Mouse (Mus musculus): ENCODE measurements around the gene Irs3.
"Not testable (repeated sequence)": the region's sequence is repeated elsewhere in the genome, so short reads cannot be mapped to it uniquely, and the experiment has no call there.

Irs3 gene

GRCm38 (mm10) chr5:137627991-137628390, 17.5 kb downstream of the Irs3 start:
- peaks cover 15% of the 10 kb centered on the region for H3K36me3 ChIP-seq (ENCODE audit: insufficient read depth, low read length)
- H3K27me3 ChIP-seq (ENCODE audit: insufficient read depth, low read length), result no peaks in the 10 kb centered on the region
- TF ChIP-seq NANOG (IDR thresholded peaks at IDR 0.05; ENCODE audit: borderline replicate concordance, low read length) (no peak), CTCF (conservative IDR thresholded peaks at IDR 0.05; ENCODE audit: low read length) (no peak), POU5F1 (IDR thresholded peaks at IDR 0.05; ENCODE audit: borderline replicate concordance, low read length) (no peak)
- H3K4me1 ChIP-seq (replicated peaks; ENCODE audit: low read depth, low read length), result peaks cover 74% of the 10 kb centered on the region
- H3K4me3 ChIP-seq (replicated peaks; ENCODE audit: low read length), result peak overlapping the region; percentile 84
- no peaks in the 10 kb centered on the region for H3K9me3 ChIP-seq (ENCODE audit: low read length)

- Histone ChIP-seq H3K4me1 (replicated peaks; ENCODE audit: low read depth, low read length) (peaks cover 62% of the 10 kb centered on the region), H3K9me3 (ENCODE audit: low read length) (no peaks in the 10 kb centered on the region), H3K27me3 (ENCODE audit: insufficient read depth, low read length) (no peaks in the 10 kb centered on the region), H3K36me3 (ENCODE audit: insufficient read depth, low read length) (no peaks in the 10 kb centered on the region), H3K4me3 (replicated peaks; ENCODE audit: low read length) (no peak overlapping the region)
- TF ChIP-seq CTCF (conservative IDR thresholded peaks at IDR 0.05; ENCODE audit: low read length) (no peak), NANOG (IDR thresholded peaks at IDR 0.05; ENCODE audit: borderline replicate concordance, low read length) (no peak)
Measured at GRCm38 (mm10) chr5:137623937-137624530, 21.5 kb downstream of the Irs3 start.

GRCm38 (mm10) chr5:137615347-137615746, 30.2 kb downstream of the Irs3 start:
- Histone ChIP-seq H3K9me3 (ENCODE audit: low read length) (no peaks in the 10 kb centered on the region), H3K4me3 (replicated peaks; ENCODE audit: low read length) (no peak overlapping the region), H3K36me3 (ENCODE audit: insufficient read depth, low read length) (no peaks in the 10 kb centered on the region), H3K4me1 (replicated peaks; ENCODE audit: low read depth, low read length) (peaks cover 59% of the 10 kb centered on the region), H3K27me3 (ENCODE audit: insufficient read depth, low read length) (0 out of 2 replicates have a peak, but pooled peaks cover 4% of the 10 kb centered on the region)
- TF ChIP-seq POU5F1 (IDR thresholded peaks at IDR 0.05; ENCODE audit: borderline replicate concordance, low read length), result no peak

- not testable (repeated sequence) for H3K36me3 ChIP-seq (ENCODE audit: insufficient read depth, low read length); H3K9me3 ChIP-seq (ENCODE audit: low read length); H3K27me3 ChIP-seq (ENCODE audit: insufficient read depth, low read length); H3K4me3 ChIP-seq (replicated peaks; ENCODE audit: low read length)
- peak; percentile 26; the same call in 1 of the 2 replicates for TF ChIP-seq CTCF (conservative IDR thresholded peaks at IDR 0.05; ENCODE audit: low read length)
- H3K4me1 ChIP-seq (replicated peaks; ENCODE audit: low read depth, low read length), result peaks cover 59% of the 10 kb centered on the region
Measured at GRCm38 (mm10) chr5:137614921-137615320, 30.6 kb downstream of the Irs3 start.

DNA sequence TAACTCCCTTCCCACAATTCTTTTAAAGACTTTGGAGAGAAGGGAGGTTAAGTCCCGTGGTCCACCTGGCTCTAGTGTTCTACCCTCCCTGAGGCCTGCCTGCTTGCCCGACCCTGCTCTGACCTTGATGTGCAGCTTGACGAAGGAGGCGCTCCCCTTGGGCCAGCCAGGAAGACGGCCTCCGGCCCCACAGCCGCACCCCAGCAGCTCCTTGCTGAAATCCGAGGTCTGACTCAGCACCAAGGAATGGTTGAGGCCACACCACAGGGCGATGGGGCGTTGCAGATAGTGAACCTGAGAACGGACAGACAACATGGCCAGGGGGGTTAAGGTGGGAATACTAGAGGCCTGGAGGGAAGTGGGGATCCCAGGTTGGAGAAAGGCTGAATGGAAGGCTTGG, 32.0 kb downstream of the Irs3 start, which contains the start of gene Pcolce:
TSS of gene Pcolce (minus strand) at position 235 of the 400 bp plus-strand sequence.
- Histone ChIP-seq H3K9me3 (ENCODE audit: low read length) (no peaks in the 10 kb centered on the region), H3K4me1 (replicated peaks; ENCODE audit: low read depth, low read length) (peaks cover 72% of the 10 kb centered on the region), H3K36me3 (ENCODE audit: insufficient read depth, low read length) (no peaks in the 10 kb centered on the region; the same call in 1 of the 2 replicates), H3K27me3 (ENCODE audit: insufficient read depth, low read length) (0 out of 2 replicates have a peak, but pooled peaks cover 1% of the 10 kb centered on the region), H3K4me3 (replicated peaks; ENCODE audit: low read length) (peak within 1 kb of the TSS; percentile 80)
- TF ChIP-seq NANOG (IDR thresholded peaks at IDR 0.05; ENCODE audit: borderline replicate concordance, low read length), result no peak
- no peak for TF ChIP-seq CTCF (conservative IDR thresholded peaks at IDR 0.05; ENCODE audit: low read length)
- TF ChIP-seq POU5F1 (IDR thresholded peaks at IDR 0.05; ENCODE audit: borderline replicate concordance, low read length), result no peak

DNA sequence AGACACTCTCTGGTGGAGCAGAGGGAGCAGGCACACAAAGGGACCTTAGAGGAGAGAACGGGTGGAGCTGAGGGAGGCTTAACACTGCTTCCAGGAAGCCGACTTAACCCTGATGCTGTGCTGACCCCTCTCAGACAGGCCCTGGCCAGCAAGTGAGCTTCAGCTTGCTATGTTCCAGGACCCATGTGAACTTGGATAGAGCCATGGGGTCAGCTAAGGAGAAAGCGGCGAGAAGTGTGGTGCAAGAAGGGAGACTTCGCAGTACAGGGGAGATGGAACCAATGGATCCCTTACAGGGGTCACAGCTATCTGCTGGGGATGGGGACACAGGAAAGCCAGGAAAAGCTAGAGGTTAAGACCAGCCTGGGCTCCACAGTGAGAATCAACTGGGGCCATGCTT, 32.4 kb downstream of the Irs3 start:
- Histone ChIP-seq H3K4me3 (replicated peaks; ENCODE audit: low read length) (peak overlapping the region; percentile 80), H3K27me3 (ENCODE audit: insufficient read depth, low read length) (no peaks in the 10 kb centered on the region), H3K36me3 (ENCODE audit: insufficient read depth, low read length) (no peaks in the 10 kb centered on the region; the same call in 1 of the 2 replicates), H3K4me1 (replicated peaks; ENCODE audit: low read depth, low read length) (peaks cover 76% of the 10 kb centered on the region), H3K9me3 (ENCODE audit: low read length) (no peaks in the 10 kb centered on the region)
- TF ChIP-seq NANOG (IDR thresholded peaks at IDR 0.05; ENCODE audit: borderline replicate concordance, low read length), result no peak
- no peak for TF ChIP-seq POU5F1 (IDR thresholded peaks at IDR 0.05; ENCODE audit: borderline replicate concordance, low read length)
- no peak for TF ChIP-seq CTCF (conservative IDR thresholded peaks at IDR 0.05; ENCODE audit: low read length)

GRCm38 (mm10) chr5:137611245-137611602, 34.3 kb downstream of the Irs3 start:
- H3K36me3 ChIP-seq (ENCODE audit: insufficient read depth, low read length), result peaks cover 18% of the 10 kb centered on the region
- H3K4me3 ChIP-seq (replicated peaks; ENCODE audit: low read length), result peak overlapping the region; percentile 80
- TF ChIP-seq POU5F1 (IDR thresholded peaks at IDR 0.05; ENCODE audit: borderline replicate concordance, low read length) (no peak), NANOG (IDR thresholded peaks at IDR 0.05; ENCODE audit: borderline replicate concordance, low read length) (no peak), CTCF (conservative IDR thresholded peaks at IDR 0.05; ENCODE audit: low read length) (no peak)
- no peaks in the 10 kb centered on the region for H3K27me3 ChIP-seq (ENCODE audit: insufficient read depth, low read length)
- H3K4me1 ChIP-seq (replicated peaks; ENCODE audit: low read depth, low read length), result peaks cover 89% of the 10 kb centered on the region
- H3K9me3 ChIP-seq (ENCODE audit: low read length), result no peaks in the 10 kb centered on the region

DNA sequence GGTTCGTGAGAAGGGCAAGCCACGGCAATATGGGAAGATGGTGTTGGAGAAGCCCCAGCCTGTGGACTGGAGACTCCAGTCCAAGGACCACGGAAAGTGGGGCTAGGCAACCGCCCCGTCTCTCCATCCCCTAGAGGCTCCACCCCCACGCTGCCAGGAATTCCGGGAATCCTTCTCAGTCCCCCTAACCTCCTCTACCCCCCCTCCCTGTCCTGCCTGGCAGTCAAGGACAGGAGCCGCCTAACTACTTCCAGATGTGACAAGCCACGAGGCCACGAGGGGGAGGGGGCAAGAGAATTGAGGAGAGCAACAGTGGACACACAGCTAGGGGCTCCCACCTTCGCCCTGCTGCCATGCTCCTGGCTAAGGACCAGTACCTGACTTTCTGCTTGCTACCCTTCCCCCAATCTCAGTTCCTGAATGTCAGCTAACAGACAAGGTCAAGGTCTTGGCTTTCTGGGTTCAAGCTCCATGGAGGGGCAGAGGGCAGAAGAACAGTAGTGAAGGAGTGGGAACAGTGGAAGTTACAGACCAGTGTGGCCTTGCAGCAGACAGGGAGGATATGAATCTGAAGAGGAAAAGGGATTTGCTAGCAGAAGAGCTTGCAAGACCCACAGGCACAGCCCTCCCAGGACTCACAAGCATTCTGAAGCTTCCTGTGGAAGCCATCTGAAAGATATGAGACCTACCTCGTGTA, 34.8 kb downstream of the Irs3 start:
- Histone ChIP-seq H3K4me1 (replicated peaks; ENCODE audit: low read depth, low read length) (peaks cover 91% of the 10 kb centered on the region), H3K36me3 (ENCODE audit: insufficient read depth, low read length) (peaks cover 23% of the 10 kb centered on the region), H3K4me3 (replicated peaks; ENCODE audit: low read length) (peak overlapping the region; percentile 80), H3K27me3 (ENCODE audit: insufficient read depth, low read length) (no peaks in the 10 kb centered on the region), H3K9me3 (ENCODE audit: low read length) (no peaks in the 10 kb centered on the region)
- no peak for TF ChIP-seq CTCF (conservative IDR thresholded peaks at IDR 0.05; ENCODE audit: low read length)
- no peak for TF ChIP-seq NANOG (IDR thresholded peaks at IDR 0.05; ENCODE audit: borderline replicate concordance, low read length)
- no peak for TF ChIP-seq POU5F1 (IDR thresholded peaks at IDR 0.05; ENCODE audit: borderline replicate concordance, low read length)

DNA sequence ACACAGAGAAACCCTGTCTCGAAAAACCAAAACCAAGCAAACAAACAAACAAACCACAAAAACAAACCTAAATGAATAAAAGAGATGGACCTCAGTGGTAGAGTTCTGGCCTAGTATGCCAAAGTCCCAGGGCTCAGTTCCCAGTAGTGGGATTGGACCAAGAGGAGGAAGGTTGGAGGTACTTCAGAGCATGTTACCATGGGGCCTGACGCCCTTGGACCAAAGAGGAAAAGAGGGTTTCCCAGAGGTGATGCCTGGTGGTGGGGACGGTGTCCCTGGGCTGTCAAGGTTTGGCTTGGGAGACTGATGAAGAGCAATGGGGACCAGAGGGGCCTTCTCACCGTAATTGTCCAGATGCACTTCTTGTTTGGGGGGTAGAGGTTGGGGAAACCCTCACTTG, 35.5 kb downstream of the Irs3 start:
- H3K27me3 ChIP-seq (ENCODE audit: insufficient read depth, low read length), result no peaks in the 10 kb centered on the region
- TF ChIP-seq NANOG (IDR thresholded peaks at IDR 0.05; ENCODE audit: borderline replicate concordance, low read length) (no peak), CTCF (conservative IDR thresholded peaks at IDR 0.05; ENCODE audit: low read length) (no peak), POU5F1 (IDR thresholded peaks at IDR 0.05; ENCODE audit: borderline replicate concordance, low read length) (no peak)
- peaks cover 30% of the 10 kb centered on the region for H3K36me3 ChIP-seq (ENCODE audit: insufficient read depth, low read length)
- peak overlapping the region; percentile 80 for H3K4me3 ChIP-seq (replicated peaks; ENCODE audit: low read length)
- H3K4me1 ChIP-seq (replicated peaks; ENCODE audit: low read depth, low read length), result peaks cover 92% of the 10 kb centered on the region
- no peaks in the 10 kb centered on the region for H3K9me3 ChIP-seq (ENCODE audit: low read length)

Data from E14TG2a.4 (cell line).